Mouse (Mus musculus): ENCODE measurements at regions not wholly inside any gene's neighbourhood (a gene's known extent, or its start where the extent isn't known, plus 50 kb on each side); places are given as distances from the start of the nearest gene placed in this dataset.
A peak's percentile ranks its signal among the peaks of the same experiment; 100 is the strongest.

GRCm38 (mm10) chr17:48592457-48592856 lies 137.8 kb downstream of the Unc5cl start:
- no peak for DNase-seq (ENCODE audit: inconsistent age in 2 of 2, low spot score in 1 of 2)

- DNase-seq (ENCODE audit: inconsistent age in 2 of 2, low spot score in 1 of 2) = no peak
Measured at GRCm38 (mm10) chr17:48595418-48595963, 140.8 kb downstream of the Unc5cl start.

DNA sequence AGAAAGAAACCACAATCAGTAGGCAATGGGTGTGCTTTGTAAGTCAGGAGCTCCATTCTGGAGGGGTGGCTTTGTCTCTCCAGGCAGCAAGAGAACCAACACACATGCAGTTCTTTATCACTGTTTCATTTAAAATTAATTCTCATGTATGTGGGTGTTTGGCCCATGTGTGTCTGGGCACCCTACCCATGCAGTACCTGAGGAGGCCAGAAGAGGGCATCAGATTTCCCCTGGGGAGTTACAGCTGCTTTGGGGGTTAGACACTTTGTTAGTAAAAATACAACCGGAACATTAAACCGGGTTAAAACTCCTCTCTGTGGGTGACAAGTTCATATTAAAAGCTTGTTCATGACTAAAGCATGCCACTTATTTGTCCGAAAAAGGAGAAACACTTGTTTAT lies 141.7 kb downstream of the Unc5cl start:
- peak; percentile 7 to 54 for DNase-seq (ENCODE audit: inconsistent age in 2 of 2, low spot score in 1 of 2)

- no peak for DNase-seq (ENCODE audit: inconsistent age in 2 of 2, low spot score in 1 of 2)
Measured at GRCm38 (mm10) chr17:48597301-48597700, 142.6 kb downstream of the Unc5cl start.

DNA sequence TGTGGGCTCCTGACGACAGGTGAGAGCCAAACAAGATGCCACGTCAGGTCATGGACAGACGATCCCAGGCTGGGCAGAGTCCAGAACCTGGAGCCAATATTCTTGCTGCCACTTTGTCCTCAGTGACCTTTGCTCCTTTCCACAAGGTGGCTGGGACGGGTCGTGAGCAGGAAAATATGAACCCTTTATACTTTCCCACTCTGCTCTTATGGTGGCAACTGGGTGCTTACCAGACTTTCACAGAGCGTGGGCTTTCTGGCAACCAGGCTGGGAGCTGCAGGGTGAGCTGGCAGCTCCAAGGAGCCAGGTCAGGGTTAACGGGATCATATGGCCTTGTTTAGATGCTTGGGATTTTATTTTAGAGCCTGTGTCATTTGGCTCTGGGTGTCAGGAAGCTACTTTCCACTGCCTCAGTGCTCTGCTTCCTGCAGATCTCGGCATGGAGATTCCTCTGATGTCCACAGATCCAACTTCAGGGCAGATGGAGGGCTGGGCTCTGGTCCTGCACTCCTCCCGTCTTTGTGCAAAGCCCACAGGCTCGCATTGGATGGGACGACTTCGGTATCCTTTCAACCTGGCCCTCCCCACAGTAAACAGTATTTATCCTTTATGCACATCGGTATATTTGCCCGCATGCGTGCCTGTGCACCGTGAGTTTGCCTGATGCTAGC lies 143.9 kb downstream of the Unc5cl start:
- peak in 1 of 2 experiments; percentile 32 for DNase-seq (ENCODE audit: inconsistent age in 2 of 2, low spot score in 1 of 2)

- DNase-seq (ENCODE audit: inconsistent age in 2 of 2, low spot score in 1 of 2) = no peak
Measured at GRCm38 (mm10) chr17:48600176-48600575, 145.5 kb downstream of the Unc5cl start.

- DNase-seq (ENCODE audit: inconsistent age in 2 of 2, low spot score in 1 of 2) = peak; percentile 27 to 76
Measured at GRCm38 (mm10) chr17:48602554-48602953, 147.9 kb downstream of the Unc5cl start.

DNA sequence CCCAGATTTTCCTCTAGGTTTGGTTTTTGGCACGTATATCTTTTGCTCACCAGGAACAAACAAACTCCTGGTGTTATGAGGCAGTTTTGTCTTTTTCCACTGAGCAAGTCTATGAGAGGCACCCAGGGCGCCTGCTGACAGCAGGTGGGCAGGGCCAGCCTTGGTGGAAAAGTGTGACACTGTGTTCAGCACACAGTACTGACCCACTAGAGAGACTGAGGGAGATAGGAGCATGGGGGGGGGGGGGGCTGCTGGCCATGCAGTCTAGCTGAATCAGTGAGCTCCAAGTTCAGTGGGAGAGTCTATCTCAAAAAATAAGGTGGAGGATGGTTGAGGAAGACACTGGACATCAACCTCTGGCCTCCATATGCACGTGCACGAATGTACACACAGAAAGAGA lies 152.1 kb downstream of the Unc5cl start:
- DNase-seq (ENCODE audit: inconsistent age in 2 of 2, low spot score in 1 of 2) = no peak

GRCm38 (mm10) chr17:48608315-48608714 lies 153.6 kb downstream of the Unc5cl start:
- no peak for DNase-seq (ENCODE audit: inconsistent age in 2 of 2, low spot score in 1 of 2)

DNA sequence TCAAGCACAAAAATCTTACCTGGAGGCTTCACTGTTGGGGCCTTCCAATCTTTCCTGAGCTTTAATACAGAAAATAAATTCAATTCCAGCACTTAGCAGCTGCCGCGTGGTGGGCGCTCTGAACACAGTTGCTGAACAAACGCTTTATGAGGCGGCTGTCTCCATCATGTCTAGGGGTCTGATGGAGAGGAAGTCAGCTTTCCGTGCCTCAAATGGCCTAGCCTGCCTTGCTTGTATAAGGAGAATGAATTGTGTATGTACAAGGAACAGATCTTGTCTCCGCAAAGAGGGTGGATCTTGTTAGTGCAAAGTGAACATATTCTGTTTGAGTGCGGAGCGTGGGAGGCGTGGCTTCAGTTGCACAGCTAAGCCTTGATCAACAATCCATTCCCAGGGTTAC lies 155.4 kb downstream of the Unc5cl start:
- DNase-seq (ENCODE audit: inconsistent age in 2 of 2, low spot score in 1 of 2) = no peak

DNA sequence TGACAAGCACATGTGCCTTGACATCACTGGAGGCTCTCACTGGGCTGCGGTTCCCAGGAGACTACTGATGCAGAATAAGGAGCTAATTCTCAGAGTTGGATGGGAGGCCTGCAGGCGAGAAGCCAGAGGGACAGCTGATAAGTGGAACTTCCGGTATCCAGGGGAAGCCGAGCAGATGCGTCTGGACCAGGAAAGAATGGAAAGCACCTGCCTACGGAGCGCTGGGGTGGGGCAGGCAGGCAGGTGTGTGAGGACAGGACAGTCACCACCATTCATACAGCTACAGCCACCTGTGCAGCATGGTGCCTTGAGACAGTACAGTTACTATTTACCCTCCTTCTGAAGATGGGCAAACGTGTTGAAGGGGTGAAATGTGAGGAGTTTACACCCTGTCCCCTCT lies 156.1 kb downstream of the Unc5cl start:
- no peak for DNase-seq (ENCODE audit: inconsistent age in 2 of 2, low spot score in 1 of 2)

GRCm38 (mm10) chr17:48613491-48613890 lies 158.8 kb downstream of the Unc5cl start:
- no peak for DNase-seq (ENCODE audit: inconsistent age in 2 of 2, low spot score in 1 of 2)

DNA sequence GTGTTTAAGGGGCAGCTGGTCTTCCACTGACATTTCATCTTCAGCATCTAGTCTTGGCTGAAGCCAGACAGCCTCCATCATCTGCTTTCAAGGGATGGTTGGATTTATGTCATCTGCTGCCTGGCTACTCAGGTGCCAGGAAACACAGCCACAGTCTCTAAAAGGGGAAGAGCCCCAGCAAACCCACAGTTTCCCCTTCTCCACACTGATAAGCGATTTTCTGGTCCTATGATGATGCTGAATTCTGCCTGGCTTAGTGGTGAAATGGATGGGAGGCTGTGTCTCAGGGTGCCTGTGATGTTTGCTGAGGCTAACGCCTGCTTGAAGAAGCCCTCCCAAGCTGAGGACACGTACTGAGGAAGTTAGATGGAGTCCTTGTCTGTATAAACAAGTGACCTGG lies 160.5 kb downstream of the Unc5cl start:
- DNase-seq (ENCODE audit: inconsistent age in 2 of 2, low spot score in 1 of 2) = no peak

GRCm38 (mm10) chr17:48616205-48616604 lies 161.5 kb downstream of the Unc5cl start:
- no peak for DNase-seq (ENCODE audit: inconsistent age in 2 of 2, low spot score in 1 of 2)

- DNase-seq (ENCODE audit: inconsistent age in 2 of 2, low spot score in 1 of 2) = no peak
Measured at GRCm38 (mm10) chr17:48620896-48621295, 166.2 kb downstream of the Unc5cl start.

DNA sequence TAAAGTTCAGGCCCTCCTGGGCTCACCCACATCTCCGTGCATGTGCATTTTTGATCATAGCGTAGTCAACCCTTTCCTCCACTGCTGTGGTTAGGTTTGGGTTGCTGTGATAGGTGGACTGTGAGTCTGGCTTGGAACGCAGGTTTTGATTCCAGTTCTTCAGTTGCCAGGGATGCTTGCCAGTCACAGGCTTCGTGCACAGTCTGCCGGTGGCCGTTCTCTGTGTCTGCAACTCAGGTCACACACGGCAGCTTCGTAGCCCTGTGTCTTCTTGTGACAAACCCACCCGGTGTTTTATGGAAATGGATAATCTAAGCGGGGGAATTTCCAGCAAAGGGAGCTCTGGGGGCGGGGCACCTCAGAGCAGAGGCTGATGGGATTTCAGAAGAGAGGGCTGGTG lies 167.0 kb downstream of the Unc5cl start:
- no peak for DNase-seq (ENCODE audit: inconsistent age in 2 of 2, low spot score in 1 of 2)

DNA sequence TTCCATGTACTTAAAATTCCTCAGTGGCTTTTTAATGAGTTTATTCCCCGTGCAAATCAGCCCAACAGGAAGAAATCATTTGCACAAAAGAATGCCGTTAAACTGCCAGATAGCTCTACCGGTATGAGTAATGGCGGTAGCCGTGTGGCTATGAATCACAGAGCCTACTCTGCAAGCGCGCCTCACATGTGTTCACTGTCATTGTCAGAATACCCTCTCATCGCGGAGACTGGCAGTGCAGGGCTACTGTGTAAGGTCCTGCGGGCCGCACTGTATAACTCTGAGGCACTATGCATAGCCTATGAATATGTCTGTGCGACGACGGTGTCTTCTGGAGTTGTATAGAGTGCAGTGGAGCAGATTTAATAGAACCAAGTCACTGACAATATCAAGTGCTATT lies 170.2 kb downstream of the Unc5cl start:
- no peak for DNase-seq (ENCODE audit: inconsistent age in 2 of 2, low spot score in 1 of 2)

DNA sequence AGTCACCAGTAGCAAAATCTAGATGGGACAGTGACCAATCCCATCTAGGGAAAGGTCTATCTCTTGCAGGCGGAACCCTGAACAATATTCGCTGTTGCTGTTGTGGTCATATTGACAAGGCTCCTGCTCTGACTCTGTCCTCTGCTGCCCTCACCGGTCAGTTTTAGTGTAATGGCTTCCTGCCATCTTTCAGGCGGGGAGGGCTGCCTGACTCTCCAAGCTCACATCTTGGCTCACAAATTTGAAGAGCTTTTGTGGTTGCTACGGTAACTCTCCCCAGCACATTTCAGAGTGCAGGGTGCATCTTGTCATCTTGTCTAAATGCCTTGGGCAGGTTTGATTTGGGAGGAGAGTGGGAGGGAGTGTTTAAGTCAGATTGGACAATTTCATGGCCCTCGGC lies 171.3 kb downstream of the Unc5cl start:
- no peak for DNase-seq (ENCODE audit: inconsistent age in 2 of 2, low spot score in 1 of 2)

GRCm38 (mm10) chr17:48639611-48640010 lies 184.9 kb downstream of the Unc5cl start:
- no peak for DNase-seq (ENCODE audit: inconsistent age in 2 of 2, low spot score in 1 of 2)

DNA sequence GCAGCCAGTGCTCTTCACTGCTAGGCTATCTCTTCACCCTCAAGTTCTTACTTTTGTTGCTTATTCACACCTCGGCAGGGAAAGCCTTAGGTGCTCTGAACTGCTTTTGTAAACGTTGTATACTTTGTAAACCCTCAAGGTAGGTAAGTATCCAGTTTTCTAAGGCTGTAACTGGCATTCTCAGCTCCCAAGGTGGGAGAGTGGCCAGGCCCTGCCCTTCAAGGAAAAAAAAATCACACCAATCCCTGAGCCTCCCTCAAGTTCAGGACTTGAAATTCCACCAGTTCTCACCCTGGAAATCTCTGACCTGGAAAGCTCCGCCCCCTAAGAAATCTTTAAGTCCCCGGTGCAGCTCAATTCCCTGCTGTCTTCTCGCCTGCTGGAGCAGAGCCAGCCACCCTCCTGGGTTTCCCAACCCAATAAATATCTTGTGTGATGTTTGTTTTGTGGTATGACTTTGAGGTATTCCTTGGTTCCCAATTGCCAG lies 188.9 kb downstream of the Unc5cl start:
- DNase-seq (ENCODE audit: inconsistent age in 2 of 2, low spot score in 1 of 2) = no peak

DNA sequence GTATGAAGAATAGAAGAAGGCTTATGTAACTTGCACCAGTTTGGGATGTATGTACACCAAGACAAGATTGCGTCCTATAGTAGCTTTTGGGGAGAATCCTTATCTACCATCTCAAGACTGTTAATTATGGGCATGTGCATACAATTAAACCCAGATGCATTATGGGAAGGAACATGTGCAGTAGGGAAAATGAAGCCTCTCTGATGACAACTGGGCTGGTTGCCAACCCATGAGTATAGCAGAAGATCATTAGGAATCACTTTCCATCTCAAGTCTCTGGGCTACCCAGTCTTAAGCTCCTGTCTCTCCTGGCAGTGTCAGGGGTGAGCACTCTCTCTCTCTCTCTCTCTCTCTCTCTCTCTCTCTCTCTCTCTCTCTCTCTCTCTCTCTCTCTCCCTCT lies 190.4 kb downstream of the Unc5cl start:
- no peak for DNase-seq (ENCODE audit: inconsistent age in 2 of 2, low spot score in 1 of 2)

GRCm38 (mm10) chr17:48646626-48647195 lies 192.0 kb downstream of the Unc5cl start:
- DNase-seq (ENCODE audit: inconsistent age in 2 of 2, low spot score in 1 of 2) = no peak

DNA sequence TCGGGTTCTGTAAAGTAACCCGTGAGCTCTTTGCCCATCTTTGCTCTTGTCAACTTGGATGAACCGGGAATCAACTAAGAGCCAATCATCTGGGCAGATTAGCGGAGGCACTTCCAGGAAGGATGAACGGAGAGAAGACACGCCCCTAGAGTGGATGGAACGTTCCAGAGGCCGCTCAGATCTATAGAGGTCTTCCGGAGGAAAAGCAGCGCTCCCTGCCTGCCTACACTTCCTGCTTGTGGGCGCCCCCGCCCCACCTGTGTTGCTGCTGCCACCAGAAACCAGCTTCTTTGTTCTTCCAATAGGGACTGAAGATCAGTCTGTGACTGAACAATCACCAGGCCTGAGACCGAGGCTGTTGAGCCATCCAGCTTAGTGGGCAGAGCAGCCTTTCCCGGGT lies 192.7 kb downstream of the Unc5cl start:
- DNase-seq (ENCODE audit: inconsistent age in 2 of 2, low spot score in 1 of 2) = no peak
